Mouse (Mus musculus) stomach, postnatal 0 days (tissue): ENCODE data around the gene Rnf220. TPM values are rescaled to one million over a fixed set of nuclear protein-coding genes. Genes with fewer than 3 reads are reported as not detected.

ENCODE experiments used
- ATAC-seq: fragments of 200-750 bp; cut with Nextera tagmentation; 2 replicates; pipeline ENCODE4 v1.8.0; 2017; ENCODE audit not compliant: low FRiP score, low TSS enrichment
- DNase-seq: peaks from one replicate; pipeline ENCODE4 v3.0.0-alpha.2; 2016; ENCODE audit warnings: low spot score
- H3K27ac ChIP-seq: fragments of 300-500 bp; sonication (generic); replicated peaks from 2 replicates; pipeline ENCODE4 v1.5.1; 2014; ENCODE audit warnings: mild to moderate bottlenecking, control low read depth
- H3K27me3 ChIP-seq: fragments of 300-500 bp; sonication (generic); 2 replicates; pipeline ENCODE4 v1.6.1; 2014; ENCODE audit warnings: low read length; ENCODE audit not compliant: control insufficient read depth, insufficient read depth
- H3K36me3 ChIP-seq: fragments of 300-500 bp; sonication (generic); 2 replicates; pipeline ENCODE4 v1.6.1; 2014; ENCODE audit warnings: low read length, mixed read lengths; ENCODE audit not compliant: control insufficient read depth, insufficient read depth
- H3K4me1 ChIP-seq: fragments of 300-500 bp; sonication (generic); replicated peaks from 2 replicates; pipeline ENCODE4 v1.6.1; 2014; ENCODE audit warnings: antibody characterized with exemption; ENCODE audit not compliant: control insufficient read depth, insufficient read depth
- H3K4me2 ChIP-seq: fragments of 300-500 bp; sonication (generic); replicated peaks from 2 replicates; pipeline ENCODE4 v1.6.1; 2014; ENCODE audit warnings: low read depth, mild to moderate bottlenecking, control low read depth, moderate library complexity
- H3K4me3 ChIP-seq: fragments of 300-500 bp; sonication (generic); 2 replicates; pipeline ENCODE4 v1.5.1; 2014; ENCODE audit warnings: low read depth, low read length, control low read depth
- H3K9ac ChIP-seq: fragments of 300-500 bp; sonication (generic); 2 replicates; pipeline ENCODE4 v1.6.1; 2014; ENCODE audit warnings: mild to moderate bottlenecking, low read length, control low read depth, mixed read lengths
- H3K9me3 ChIP-seq: fragments of 300-500 bp; sonication (generic); 2 replicates; pipeline ENCODE4 v1.6.1; 2016; ENCODE audit warnings: low read length; ENCODE audit not compliant: control insufficient read depth
- CTCF ChIP-seq: IDR thresholded peaks from 2 replicates; pipeline ENCODE4 v1.5.1; 2016; ENCODE audit warnings: antibody characterized with exemption, low read depth, mild to moderate bottlenecking, moderate library complexity
- EP300 ChIP-seq: optimal IDR thresholded peaks from 2 replicates; pipeline ENCODE3; 2016; ENCODE audit warnings: antibody characterized with exemption
- WGBS: fragments of 180-500 bp; shearing (Covaris S2); extraction: QIAGEN DNeasy Blood & Tissue Kit; methylation state at CpG from one replicate; pipeline ENCODE4 v1.1.7; 2014; 5-methylcytosine and 5-hydroxymethylcytosine counted together
- polyA plus RNA-seq: library from polyadenylated mRNA; unstranded; fragments of >200 nt; fragmentation: Nextera tagmentation; extraction: Ambion mirVana; gene quantifications from 2 replicates; pipeline ENCODE4 v1.2.1, GENCODE M21; 2015

Rnf220 gene
- polyA plus RNA-seq, 1 experiment from 2014 or later, result 33.0 TPM

- WGBS, result 57% methylated on average over 2 of the region's 2 CpGs
- no peaks in the 10 kb centered on the region for H3K36me3 ChIP-seq
- ATAC-seq (no peak), DNase-seq (no peak)
- H3K27me3 ChIP-seq, result no peaks in the 10 kb centered on the region
- H3K4me3 ChIP-seq, result no peak overlapping the region
- H3K9me3 ChIP-seq, result no peaks in the 10 kb centered on the region
- no peak overlapping the region for H3K9ac ChIP-seq
- H3K4me1 ChIP-seq, result no peaks in the 10 kb centered on the region
- TF ChIP-seq CTCF (no peak), EP300 (no peak)
- no peak overlapping the region for H3K4me2 ChIP-seq
- H3K27ac ChIP-seq, result no peak overlapping the region
Measured at GRCm38 (mm10) chr4:117291696-117292095, 205.2 kb downstream of the Rnf220 start.

- peak overlapping the region; percentile 86 for H3K9ac ChIP-seq
- H3K27me3 ChIP-seq, result no peaks in the 10 kb centered on the region
- H3K4me2 ChIP-seq, result peak overlapping the region; percentile 76
- no peaks in the 10 kb centered on the region for H3K9me3 ChIP-seq
- DNase-seq (peak; percentile 89), ATAC-seq (peak; percentile 87)
- peak overlapping the region; percentile 72 for H3K4me3 ChIP-seq
- peak overlapping the region; percentile 98 for H3K27ac ChIP-seq
- H3K36me3 ChIP-seq, result peaks cover 11% of the 10 kb centered on the region; the same call in 1 of the 2 replicates
- TF ChIP-seq EP300 (no peak), CTCF (no peak)
- under 1% methylated on average over 40 of the region's 80 CpGs for WGBS
- H3K4me1 ChIP-seq, result no peaks in the 10 kb centered on the region
Measured at GRCm38 (mm10) chr4:117288927-117289801, 207.7 kb downstream of the Rnf220 start.

GRCm38 (mm10) chr4:117288277-117288926, 208.4 kb downstream of the Rnf220 start:
- 19% methylated on average over 25 of the region's 25 CpGs for WGBS
- Histone ChIP-seq H3K4me3 (peak overlapping the region; percentile 72), H3K4me1 (no peaks in the 10 kb centered on the region), H3K27ac (peak overlapping the region; percentile 98), H3K9ac (peak overlapping the region; percentile 86), H3K9me3 (no peaks in the 10 kb centered on the region), H3K36me3 (peaks cover 12% of the 10 kb centered on the region; the same call in 1 of the 2 replicates), H3K27me3 (no peaks in the 10 kb centered on the region), H3K4me2 (peak overlapping the region; percentile 76)
- no peak for ATAC-seq
- DNase-seq, result no peak
- TF ChIP-seq EP300, result no peak
- no peak for TF ChIP-seq CTCF

- Histone ChIP-seq H3K9me3 (no peaks in the 10 kb centered on the region), H3K4me3 (no peak overlapping the region), H3K36me3 (peaks cover 14% of the 10 kb centered on the region; the same call in 1 of the 2 replicates), H3K4me2 (no peak overlapping the region), H3K4me1 (no peaks in the 10 kb centered on the region), H3K27me3 (no peaks in the 10 kb centered on the region), H3K9ac (no peak overlapping the region), H3K27ac (no peak overlapping the region)
- WGBS, result 39% methylated on average over 4 of the region's 4 CpGs
- no peak for ATAC-seq
- no peak for TF ChIP-seq EP300
- no peak for DNase-seq
Measured at GRCm38 (mm10) chr4:117284363-117284762, 212.5 kb downstream of the Rnf220 start.

GRCm38 (mm10) chr4:117283271-117284191, 213.3 kb downstream of the Rnf220 start:
- no peak overlapping the region for H3K4me3 ChIP-seq
- peak; percentile 51 for DNase-seq
- no peaks in the 10 kb centered on the region for H3K9me3 ChIP-seq
- H3K4me1 ChIP-seq, result no peaks in the 10 kb centered on the region
- H3K36me3 ChIP-seq, result peaks cover 17% of the 10 kb centered on the region; the same call in 1 of the 2 replicates
- no peak overlapping the region for H3K27ac ChIP-seq
- 38% methylated on average over 22 of the region's 22 CpGs for WGBS
- 0 out of 2 replicates have a peak overlapping the region, but pooled peaks have one; percentile 14 for H3K9ac ChIP-seq
- TF ChIP-seq CTCF (no peak), EP300 (no peak)
- peak; percentile 33; the same call in 1 of the 2 replicates for ATAC-seq
- no peak overlapping the region for H3K4me2 ChIP-seq
- no peaks in the 10 kb centered on the region for H3K27me3 ChIP-seq
